Mouse (Mus musculus): ENCODE data around the gene Agrn. TPM values are rescaled to one million over a fixed set of nuclear protein-coding genes. Genes with fewer than 3 reads are reported as not detected.

Agrn gene
- total and polyA plus RNA-seq, 3 experiments: 24.3 to 50.4 (median 26.9) TPM

- intact Hi-C loops (cut with DNase I): loop anchor here (2.0 kb wide), 1 partner anchor 31 kb away; the partner anchor contains the start of gene AW011738
- Histone ChIP-seq H3K36me3 (ENCODE audit: control insufficient read depth, insufficient read depth, low read length) (no peaks in the 10 kb centered on the region), H3K27ac (no peak overlapping the region; the same call in 1 of the 2 replicates), H3K9ac (ENCODE audit: low read depth, low read length) (peak overlapping the region; percentile 56), H3K27me3 (ENCODE audit: control insufficient read depth, insufficient read depth, low read length) (no peaks in the 10 kb centered on the region), H3K4me1 (ENCODE audit: control insufficient read depth, insufficient read depth, low read length) (peaks cover 2% of the 10 kb centered on the region; the same call in 1 of the 2 replicates), H3K79me2 (replicated peaks; ENCODE audit: control insufficient read depth, insufficient read depth, low read length) (peaks cover 3% of the 10 kb centered on the region), H3K4me3 (peak overlapping the region; percentile 72)
- TF ChIP-seq POLR2A (IDR thresholded peaks at IDR 0.05; ENCODE audit: insufficient read depth, low read depth, low read length) (no peak), EP300 (IDR thresholded peaks at IDR 0.05; ENCODE audit: insufficient read depth, low read depth, low read length) (no peak), CTCF (IDR thresholded peaks at IDR 0.05) (no peak)
- DNase-seq: peak in 1 of 2 experiments; percentile 55
- 16% methylated on average over 17 of the region's 17 CpGs for WGBS
These were observed 36.8 kb upstream of the Agrn start for GRCm38 (mm10) chr4:156234021-156234501.

GRCm38 (mm10) chr4:156228393-156229024, 31.2 kb upstream of the Agrn start:
- H3K27me3 ChIP-seq (ENCODE audit: control insufficient read depth, insufficient read depth, low read length): no peaks in the 10 kb centered on the region
- no peaks in the 10 kb centered on the region; the same call in 1 of the 2 replicates for H3K4me1 ChIP-seq (ENCODE audit: control insufficient read depth, insufficient read depth, low read length)
- TF ChIP-seq EP300 (IDR thresholded peaks at IDR 0.05; ENCODE audit: insufficient read depth, low read depth, low read length) (no peak), CTCF (IDR thresholded peaks at IDR 0.05) (no peak), POLR2A (IDR thresholded peaks at IDR 0.05; ENCODE audit: insufficient read depth, low read depth, low read length) (no peak)
- 22% methylated on average over 12 of the region's 12 CpGs for WGBS
- peak in 1 of 2 experiments; percentile 32 for DNase-seq
- intact Hi-C loops (cut with DNase I): no loop called here
- H3K9ac ChIP-seq (ENCODE audit: low read depth, low read length): no peak overlapping the region
- H3K36me3 ChIP-seq (ENCODE audit: control insufficient read depth, insufficient read depth, low read length): no peaks in the 10 kb centered on the region
- H3K4me3 ChIP-seq: no peak overlapping the region
- no peaks in the 10 kb centered on the region for H3K79me2 ChIP-seq (replicated peaks; ENCODE audit: control insufficient read depth, insufficient read depth, low read length)
- no peak overlapping the region for H3K27ac ChIP-seq

- WGBS: 27% methylated on average over 18 of the region's 18 CpGs
- intact Hi-C loops (cut with DNase I): no loop called here
- H3K27me3 ChIP-seq (ENCODE audit: control insufficient read depth, insufficient read depth, low read length): no peaks in the 10 kb centered on the region
- no peak overlapping the region for H3K4me3 ChIP-seq
- H3K79me2 ChIP-seq (replicated peaks; ENCODE audit: control insufficient read depth, insufficient read depth, low read length): no peaks in the 10 kb centered on the region
- peak; percentile 53 to 57 for DNase-seq
- no peaks in the 10 kb centered on the region for H3K36me3 ChIP-seq (ENCODE audit: control insufficient read depth, insufficient read depth, low read length)
- no peak overlapping the region for H3K9ac ChIP-seq (ENCODE audit: low read depth, low read length)
- H3K27ac ChIP-seq: no peak overlapping the region
- no peak for TF ChIP-seq POLR2A (IDR thresholded peaks at IDR 0.05; ENCODE audit: insufficient read depth, low read depth, low read length)
- TF ChIP-seq CTCF (IDR thresholded peaks at IDR 0.05): no peak
- TF ChIP-seq EP300 (IDR thresholded peaks at IDR 0.05; ENCODE audit: insufficient read depth, low read depth, low read length): no peak
- H3K4me1 ChIP-seq (ENCODE audit: control insufficient read depth, insufficient read depth, low read length): no peaks in the 10 kb centered on the region; the same call in 1 of the 2 replicates
These were observed 30.6 kb upstream of the Agrn start for GRCm38 (mm10) chr4:156227752-156228392.

- Histone ChIP-seq H3K4me1 (ENCODE audit: control insufficient read depth, insufficient read depth, low read length) (no peaks in the 10 kb centered on the region; the same call in 1 of the 2 replicates), H3K27me3 (ENCODE audit: control insufficient read depth, insufficient read depth, low read length) (no peaks in the 10 kb centered on the region), H3K9ac (ENCODE audit: low read depth, low read length) (no peak overlapping the region), H3K36me3 (ENCODE audit: control insufficient read depth, insufficient read depth, low read length) (0 out of 2 replicates have a peak, but pooled peaks cover 2% of the 10 kb centered on the region), H3K4me3 (no peak overlapping the region), H3K27ac (no peak overlapping the region), H3K79me2 (replicated peaks; ENCODE audit: control insufficient read depth, insufficient read depth, low read length) (no peaks in the 10 kb centered on the region)
- WGBS: 77% methylated on average over 2 of the region's 2 CpGs
- no peak for DNase-seq
- intact Hi-C loops (cut with DNase I): no loop called here
- TF ChIP-seq EP300 (IDR thresholded peaks at IDR 0.05; ENCODE audit: insufficient read depth, low read depth, low read length): no peak
- TF ChIP-seq CTCF (IDR thresholded peaks at IDR 0.05): no peak
- no peak for TF ChIP-seq POLR2A (IDR thresholded peaks at IDR 0.05; ENCODE audit: insufficient read depth, low read depth, low read length)
These were observed 27.0 kb upstream of the Agrn start for GRCm38 (mm10) chr4:156224276-156224675.

- no peaks in the 10 kb centered on the region for H3K27me3 ChIP-seq (ENCODE audit: control insufficient read depth, insufficient read depth, low read length)
- peak overlapping the region; percentile 51 for H3K4me3 ChIP-seq
- TF ChIP-seq CTCF (IDR thresholded peaks at IDR 0.05): no peak
- no peak for TF ChIP-seq POLR2A (IDR thresholded peaks at IDR 0.05; ENCODE audit: insufficient read depth, low read depth, low read length)
- TF ChIP-seq EP300 (IDR thresholded peaks at IDR 0.05; ENCODE audit: insufficient read depth, low read depth, low read length): no peak
- no peaks in the 10 kb centered on the region for H3K79me2 ChIP-seq (replicated peaks; ENCODE audit: control insufficient read depth, insufficient read depth, low read length)
- H3K4me1 ChIP-seq (ENCODE audit: control insufficient read depth, insufficient read depth, low read length): no peaks in the 10 kb centered on the region
- intact Hi-C loops (cut with DNase I): loop anchor here (1.0 to 5.0 kb wide), 2 partner anchors 12 to 48 kb away; no protein-coding TSS in a partner anchor
- H3K36me3 ChIP-seq (ENCODE audit: control insufficient read depth, insufficient read depth, low read length): 0 out of 2 replicates have a peak, but pooled peaks cover 2% of the 10 kb centered on the region
- DNase-seq: no peak
- H3K9ac ChIP-seq (ENCODE audit: low read depth, low read length): peak overlapping the region; percentile 9; the same call in 1 of the 2 replicates
- WGBS: 60% methylated on average over 11 of the region's 11 CpGs
- H3K27ac ChIP-seq: no peak overlapping the region
These were observed 22.6 kb upstream of the Agrn start for GRCm38 (mm10) chr4:156219936-156220335.
